Mouse (Mus musculus): ENCODE data around the gene Mtus2.
A peak's percentile ranks its signal among the peaks of the same experiment; 100 is the strongest.
"Not testable (repeated sequence)": the region's sequence is repeated elsewhere in the genome, so short reads cannot be mapped to it uniquely, and the experiment has no call there.

Gene Mtus2

GRCm38 (mm10) chr5:148130691-148131457 is 173.8 kb downstream of the Mtus2 start:
- peak; percentile 30 for DNase-seq

- DNase-seq, result no peak
Measured at GRCm38 (mm10) chr5:148131458-148132131, 174.5 kb downstream of the Mtus2 start.

- no peak for DNase-seq
Measured at GRCm38 (mm10) chr5:148133448-148134060, 176.4 kb downstream of the Mtus2 start.

GRCm38 (mm10) chr5:148141662-148142061 is 184.5 kb downstream of the Mtus2 start:
- DNase-seq, result no peak

- no peak for DNase-seq
Measured at GRCm38 (mm10) chr5:148146200-148146823, 189.2 kb downstream of the Mtus2 start.

GRCm38 (mm10) chr5:148151894-148152599 is 194.9 kb downstream of the Mtus2 start:
- DNase-seq, result no peak

GRCm38 (mm10) chr5:148152600-148153402 is 195.7 kb downstream of the Mtus2 start:
- DNase-seq, result no peak

GRCm38 (mm10) chr5:148153403-148153713 is 196.2 kb downstream of the Mtus2 start:
- DNase-seq, result no peak

- no peak for DNase-seq
Measured at GRCm38 (mm10) chr5:148154727-148155126, 197.6 kb downstream of the Mtus2 start.

GRCm38 (mm10) chr5:148159328-148159727 is 202.2 kb downstream of the Mtus2 start:
- DNase-seq, result no peak

GRCm38 (mm10) chr5:148160529-148161154 is 203.5 kb downstream of the Mtus2 start:
- no peak for DNase-seq

GRCm38 (mm10) chr5:148165111-148165510 is 208.0 kb downstream of the Mtus2 start:
- DNase-seq, result no peak

- DNase-seq, result no peak
Measured at GRCm38 (mm10) chr5:148175091-148175490, 218.0 kb downstream of the Mtus2 start.

GRCm38 (mm10) chr5:148175742-148176426 is 218.8 kb downstream of the Mtus2 start:
- no peak for DNase-seq

GRCm38 (mm10) chr5:148176539-148176938 is 219.4 kb downstream of the Mtus2 start:
- DNase-seq, result not testable (repeated sequence)

GRCm38 (mm10) chr5:148179231-148179630 is 222.1 kb downstream of the Mtus2 start:
- no peak for DNase-seq

GRCm38 (mm10) chr5:148180590-148181307 is 223.6 kb downstream of the Mtus2 start:
- DNase-seq, result no peak

- no peak for DNase-seq
Measured at GRCm38 (mm10) chr5:148181308-148181630, 224.1 kb downstream of the Mtus2 start.

- DNase-seq, result peak; percentile 34
Measured at GRCm38 (mm10) chr5:148181901-148182300, 224.8 kb downstream of the Mtus2 start.

GRCm38 (mm10) chr5:148185898-148186297 is 228.8 kb downstream of the Mtus2 start:
- DNase-seq, result no peak

Data from cerebellum, adult 11-12 months (tissue).